Mouse (Mus musculus) heart, adult 2 months (tissue): ENCODE measurements around the gene Hspb8.

Experiments
- CTCF ChIP-seq: fragments of 200-600 bp; IDR thresholded peaks from 2 replicates; pipeline ENCODE4 v1.8.1; 2022; ENCODE audit warnings: antibody characterized with exemption, mild to moderate bottlenecking, moderate library complexity
- POLR2A ChIP-seq: fragments of 200-500 bp; IDR thresholded peaks from 2 replicates; pipeline ENCODE4 v1.6.1; 2011; ENCODE audit warnings: mild to moderate bottlenecking, low read depth, low read length, control low read depth; ENCODE audit not compliant: insufficient read depth

GRCm38 (mm10) chr5:116442697-116443458, 20.2 kb upstream of the Hspb8 start:
- TF ChIP-seq POLR2A (no peak), CTCF (no peak)
